Mouse (Mus musculus) heart, embryonic 16.5 days (tissue): ENCODE data around the gene Tmeff2. TPM values are rescaled to one million over a fixed set of nuclear protein-coding genes. Genes with fewer than 3 reads are reported as not detected.
"Not testable (repeated sequence)": the region's sequence is repeated elsewhere in the genome, so short reads cannot be mapped to it uniquely, and the experiment has no call there.

Source experiments
- ATAC-seq: fragments of 200-750 bp; cut with Nextera tagmentation; replicated peaks from 2 replicates; pipeline ENCODE4 v1.8.0; 2017; ENCODE audit warnings: moderate number of reproducible peaks; ENCODE audit not compliant: insufficient read depth, low FRiP score; ENCODE audit errors: extremely low read depth
- H3K27ac ChIP-seq: fragments of 300-500 bp; sonication (generic); 2 replicates; pipeline ENCODE4 v1.5.1; 2014; ENCODE audit warnings: mild to moderate bottlenecking, low read length, control low read depth, moderate library complexity
- H3K27me3 ChIP-seq: fragments of 300-500 bp; sonication (generic); 2 replicates; pipeline ENCODE4 v1.6.1; 2014; ENCODE audit warnings: low read length, mixed read lengths; ENCODE audit not compliant: control insufficient read depth, insufficient read depth
- H3K36me3 ChIP-seq: fragments of 300-500 bp; sonication (generic); 2 replicates; pipeline ENCODE4 v1.6.1; 2014; ENCODE audit not compliant: control insufficient read depth, insufficient read depth
- H3K4me1 ChIP-seq: fragments of 300-500 bp; sonication (generic); 2 replicates; pipeline ENCODE4 v1.6.1; 2014; ENCODE audit warnings: low read length, mixed read lengths; ENCODE audit not compliant: control insufficient read depth, insufficient read depth
- H3K4me2 ChIP-seq: fragments of 300-500 bp; sonication (generic); 2 replicates; pipeline ENCODE4 v1.6.1; 2014; ENCODE audit warnings: low read depth, mild to moderate bottlenecking, control low read depth, low read length
- H3K4me3 ChIP-seq: fragments of 300-500 bp; sonication (generic); 2 replicates; pipeline ENCODE4 v1.5.1; 2014; ENCODE audit warnings: mild to moderate bottlenecking, control low read depth, low read length
- H3K9ac ChIP-seq: fragments of 300-500 bp; sonication (generic); 2 replicates; pipeline ENCODE4 v1.6.1; 2014; ENCODE audit warnings: low read length, control low read depth
- H3K9me3 ChIP-seq: fragments of 300-500 bp; sonication (generic); replicated peaks from 2 replicates; pipeline ENCODE4 v1.6.1; 2016; ENCODE audit warnings: low read length; ENCODE audit not compliant: control insufficient read depth
- WGBS: fragments of 180-500 bp; shearing (Covaris S2); extraction: QIAGEN DNeasy Blood & Tissue Kit; methylation state at CpG from one replicate; pipeline ENCODE4 v1.1.7; 2014; 5-methylcytosine and 5-hydroxymethylcytosine counted together
- polyA plus RNA-seq: library from polyadenylated mRNA; unstranded; fragments of >200 nt; fragmentation: Nextera tagmentation; extraction: Ambion mirVana; gene quantifications from 2 replicates; pipeline ENCODE4 v1.2.1, GENCODE M21; 2015

The Tmeff2 gene
- polyA plus RNA-seq = 2.2 and 2.4 TPM in 2 replicates

DNA sequence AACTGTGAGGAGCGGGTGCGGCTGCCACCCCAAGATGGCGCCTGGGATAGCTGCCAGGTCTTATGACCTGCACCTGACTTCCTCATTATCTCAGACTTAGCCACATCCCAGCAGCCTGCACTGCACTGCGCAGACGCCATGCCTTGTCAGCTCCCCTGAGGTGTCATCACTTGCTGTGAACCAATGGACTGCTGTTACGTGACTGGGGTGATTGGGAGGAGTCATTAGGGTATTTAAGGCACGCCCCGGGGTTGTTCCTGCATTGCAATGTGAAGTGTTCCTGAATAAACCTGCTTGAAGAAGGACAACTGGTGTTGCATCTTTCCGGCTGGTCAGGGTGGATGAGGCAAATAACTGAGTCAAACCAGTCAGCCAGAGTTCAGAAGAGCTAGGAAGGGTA, at the start of gene Tmeff2:
TSS of gene Tmeff2 (plus strand) at position 262 of the 400 bp plus-strand sequence.
- H3K27ac ChIP-seq, H3K9me3 ChIP-seq, H3K4me1 ChIP-seq, H3K4me2 ChIP-seq, H3K9ac ChIP-seq, H3K36me3 ChIP-seq, H3K4me3 ChIP-seq, ATAC-seq, H3K27me3 ChIP-seq: not testable (repeated sequence)
- WGBS = 80% methylated on average over 9 of the region's 9 CpGs

DNA sequence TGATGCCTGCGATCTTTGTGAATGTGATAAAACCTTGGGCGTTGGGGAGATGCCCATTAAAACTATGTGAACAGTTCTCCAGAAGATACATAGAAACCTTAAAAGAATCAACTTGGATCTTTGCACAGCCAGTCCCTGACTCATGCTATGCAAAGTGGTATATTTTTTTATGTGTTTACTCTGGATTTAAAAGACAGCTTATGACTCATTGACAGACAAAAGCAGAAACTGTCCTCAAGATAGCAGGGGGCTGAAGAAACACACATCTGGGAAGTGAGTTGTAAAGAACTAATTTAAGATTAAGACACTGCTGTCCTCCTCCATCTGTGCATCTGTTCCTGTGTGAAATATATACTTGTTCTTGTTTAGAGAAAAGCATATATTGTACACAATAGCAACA, 38.9 kb upstream of the Tmeff2 start:
- Histone ChIP-seq H3K9me3 (no peaks in the 10 kb centered on the region), H3K9ac (no peak overlapping the region), H3K4me2 (no peak overlapping the region)

DNA sequence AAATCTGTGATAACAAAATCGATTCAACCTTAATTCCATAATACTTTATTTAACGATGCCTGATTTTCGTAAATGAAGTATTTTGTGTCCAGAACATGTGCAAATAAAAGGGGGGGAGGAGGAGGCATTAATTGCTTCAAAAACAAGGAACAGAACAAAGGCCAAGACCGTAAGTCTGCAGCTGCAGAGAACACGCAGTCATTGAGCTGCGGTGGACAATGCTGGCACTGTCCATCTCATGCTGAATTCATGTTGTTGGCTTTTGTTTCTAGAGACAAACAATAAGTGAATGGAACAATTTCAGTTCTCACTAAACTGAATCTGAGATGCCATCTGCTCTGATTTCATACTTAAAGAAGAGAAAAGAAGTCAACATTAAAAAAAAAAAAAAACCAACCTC, 2.8 kb upstream of the Tmeff2 start:
- WGBS = 84% methylated on average over 6 of the region's 6 CpGs
- Histone ChIP-seq H3K27ac (no peak overlapping the region), H3K4me3 (no peak overlapping the region), H3K27me3 (no peaks in the 10 kb centered on the region), H3K36me3 (no peaks in the 10 kb centered on the region), H3K4me2 (no peak overlapping the region), H3K9me3 (no peaks in the 10 kb centered on the region), H3K9ac (no peak overlapping the region), H3K4me1 (no peaks in the 10 kb centered on the region)
- no peak for ATAC-seq

More for the DNA sequence above, 38.9 kb upstream of the Tmeff2 start:
- WGBS = 81% methylated on average over 2 of the region's 2 CpGs
- H3K4me1 ChIP-seq = no peaks in the 10 kb centered on the region
- H3K27me3 ChIP-seq = no peaks in the 10 kb centered on the region
- H3K27ac ChIP-seq = no peak overlapping the region
- H3K36me3 ChIP-seq = no peaks in the 10 kb centered on the region
- no peak overlapping the region for H3K4me3 ChIP-seq
- no peak for ATAC-seq

DNA sequence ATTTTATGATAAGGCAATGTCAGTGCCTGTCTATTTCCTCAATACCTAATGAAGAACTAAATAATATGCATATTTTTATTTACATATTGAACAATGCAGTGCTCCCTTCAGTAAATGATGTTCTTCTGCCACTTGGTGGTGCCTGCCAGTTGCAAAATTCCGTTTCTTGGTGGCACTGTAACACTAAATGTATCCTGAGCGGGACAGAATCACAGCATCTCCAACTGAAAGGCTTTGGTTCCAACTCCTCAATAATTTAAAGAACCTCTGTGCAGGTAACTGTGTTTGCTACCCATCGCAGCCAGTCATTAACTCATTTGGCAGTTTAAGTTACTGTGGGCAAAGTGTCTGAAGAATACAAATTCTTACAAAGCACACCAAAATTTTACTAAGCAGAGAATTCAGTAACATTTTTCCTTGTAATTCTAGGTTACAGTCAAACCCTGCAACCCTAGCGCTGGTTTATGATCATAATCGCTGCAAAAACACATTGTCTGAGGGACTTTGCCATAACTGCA, 24.4 kb downstream of the Tmeff2 start:
- no peaks in the 10 kb centered on the region for H3K36me3 ChIP-seq
- peaks cover 8% of the 10 kb centered on the region for H3K4me1 ChIP-seq
- H3K27me3 ChIP-seq = peaks cover 32% of the 10 kb centered on the region
- H3K9me3 ChIP-seq = no peaks in the 10 kb centered on the region
- no peak overlapping the region for H3K27ac ChIP-seq
- H3K9ac ChIP-seq = no peak overlapping the region
- no peak overlapping the region for H3K4me3 ChIP-seq
- 43% methylated on average over 5 of the region's 5 CpGs for WGBS
- no peak overlapping the region for H3K4me2 ChIP-seq
- no peak for ATAC-seq

DNA sequence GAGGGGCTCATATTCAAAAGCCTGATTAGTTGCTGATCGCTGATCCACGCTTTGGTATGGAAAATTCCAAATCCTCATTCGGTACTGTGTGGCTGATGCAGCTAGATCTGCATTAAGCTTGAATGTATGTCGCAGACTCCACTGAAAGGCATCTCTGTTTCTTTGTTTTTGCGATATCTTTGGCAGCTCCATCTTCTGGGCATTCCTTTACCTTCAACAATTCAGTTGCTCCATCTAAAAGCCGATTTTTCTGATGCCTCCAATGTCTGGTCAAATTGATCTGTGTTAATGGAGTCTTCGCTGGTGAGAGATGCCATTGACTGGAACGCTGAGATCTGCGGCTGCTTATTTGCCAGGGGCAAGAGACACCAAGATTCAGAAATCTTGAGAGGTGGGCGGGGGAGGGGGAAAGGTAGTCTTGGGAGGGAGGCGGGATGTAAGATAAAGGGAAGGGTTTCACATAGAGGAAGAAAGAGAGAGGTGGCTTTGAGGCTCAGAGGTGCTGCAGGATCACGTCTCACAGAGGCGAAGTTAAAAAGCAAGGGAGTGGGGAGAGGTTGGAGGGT, 25.0 kb downstream of the Tmeff2 start:
- H3K27me3 ChIP-seq = peaks cover 32% of the 10 kb centered on the region
- H3K4me2 ChIP-seq = peak overlapping the region; percentile 97
- no peak overlapping the region for H3K9ac ChIP-seq
- 16% methylated on average over 13 of the region's 13 CpGs for WGBS
- no peak overlapping the region for H3K27ac ChIP-seq
- H3K4me1 ChIP-seq = peaks cover 8% of the 10 kb centered on the region
- peak overlapping the region; percentile 19 for H3K4me3 ChIP-seq
- H3K36me3 ChIP-seq = no peaks in the 10 kb centered on the region
- H3K9me3 ChIP-seq = no peaks in the 10 kb centered on the region
- no peak for ATAC-seq

DNA sequence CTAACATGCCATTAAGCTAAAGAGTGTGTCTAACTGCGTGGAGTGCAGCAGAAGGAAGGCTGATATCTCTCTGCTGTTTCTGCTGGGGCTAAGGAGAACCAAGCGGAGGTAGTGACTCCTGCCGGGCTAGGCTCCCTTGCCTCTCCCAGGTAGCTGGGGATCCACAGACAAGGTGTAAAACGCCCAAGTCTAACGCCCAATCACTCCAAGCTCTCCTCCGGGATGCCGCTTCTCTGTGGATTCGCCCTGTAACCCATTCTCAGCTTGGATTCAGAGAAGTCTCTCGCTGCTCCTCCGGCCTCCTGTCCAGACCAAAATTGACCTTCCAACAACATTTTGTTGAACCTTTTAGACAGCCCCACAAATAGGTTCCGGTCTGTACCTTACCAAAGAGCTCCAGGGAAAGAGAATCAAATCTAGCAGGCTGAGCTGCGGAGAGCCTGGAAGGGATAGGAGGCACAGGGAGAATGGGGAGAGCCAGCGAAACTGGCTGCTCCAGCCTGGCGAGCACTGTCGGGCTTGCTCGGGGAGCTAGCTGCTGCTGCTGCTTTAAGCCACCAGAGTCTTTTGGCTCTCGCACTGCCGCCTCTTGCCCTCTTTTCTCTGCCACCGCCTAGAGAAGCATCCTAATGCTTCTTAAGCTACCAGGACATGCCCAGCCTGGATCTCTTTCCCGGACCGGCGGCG, 26.1 kb downstream of the Tmeff2 start:
- H3K4me3 ChIP-seq = peak overlapping the region; percentile 72
- WGBS = 2% methylated on average over 23 of the region's 23 CpGs
- ATAC-seq = peak; percentile 35; the same call in 1 of the 2 replicates
- peaks cover 8% of the 10 kb centered on the region for H3K4me1 ChIP-seq
- peaks cover 32% of the 10 kb centered on the region for H3K27me3 ChIP-seq
- peak overlapping the region; percentile 43 for H3K9ac ChIP-seq
- H3K36me3 ChIP-seq = no peaks in the 10 kb centered on the region
- H3K9me3 ChIP-seq = no peaks in the 10 kb centered on the region
- no peak overlapping the region for H3K27ac ChIP-seq
- peak overlapping the region; percentile 97 for H3K4me2 ChIP-seq

DNA sequence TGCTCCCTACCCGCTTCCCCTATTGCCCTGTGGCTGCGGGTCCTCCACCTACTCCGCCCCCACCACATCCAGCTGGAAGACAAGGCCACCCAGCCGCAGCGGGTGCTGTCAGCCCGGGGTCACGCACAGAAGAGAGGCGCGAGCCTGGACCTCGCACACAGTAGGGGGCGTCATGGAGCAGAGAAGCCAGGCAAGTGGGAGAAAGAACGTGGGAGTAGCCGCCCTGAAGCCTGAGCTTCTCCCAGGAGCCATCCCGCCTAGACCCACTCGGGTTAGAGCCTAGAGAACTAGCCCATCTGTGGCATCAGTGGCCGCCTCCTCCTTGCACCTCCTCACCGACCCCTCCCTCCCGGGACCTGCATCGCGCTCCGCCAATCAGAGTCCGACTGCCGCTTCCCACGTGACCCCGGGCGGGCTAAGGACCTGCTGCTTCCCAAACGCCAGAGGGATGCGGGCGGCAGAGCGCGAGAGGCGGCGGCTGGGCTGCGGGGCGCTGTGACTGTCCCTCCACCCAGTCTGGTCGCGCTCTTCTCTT, 26.7 kb downstream of the Tmeff2 start:
- ATAC-seq = peak; percentile 91
- H3K27me3 ChIP-seq = peaks cover 32% of the 10 kb centered on the region
- 1% methylated on average over 36 of the region's 37 CpGs for WGBS

DNA sequence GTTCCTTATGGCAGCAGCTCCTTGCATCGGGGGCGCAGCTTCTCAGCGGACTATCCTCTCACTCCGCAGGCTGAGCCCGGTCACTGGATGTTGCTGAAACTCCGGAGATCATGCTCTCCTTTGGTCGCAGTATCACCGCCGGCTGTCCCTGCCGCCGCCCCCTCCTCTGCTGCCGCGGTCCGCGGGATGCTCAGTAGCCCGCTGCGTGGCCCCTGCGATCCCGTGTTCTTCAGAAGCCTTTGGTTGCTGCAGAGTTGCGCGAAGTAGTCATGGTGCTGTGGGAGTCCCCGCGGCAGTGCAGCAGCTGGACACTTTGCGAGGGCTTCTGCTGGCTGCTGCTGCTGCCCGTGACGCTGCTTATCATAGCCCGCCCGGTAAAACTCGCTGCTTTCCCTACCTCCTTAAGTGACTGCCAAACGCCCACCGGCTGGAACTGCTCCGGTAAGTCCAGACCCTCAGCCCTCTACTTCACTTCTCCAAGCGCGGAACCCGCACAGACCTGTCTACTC, 27.3 kb downstream of the Tmeff2 start:
- H3K27me3 ChIP-seq = peaks cover 28% of the 10 kb centered on the region
- under 1% methylated on average over 35 of the region's 35 CpGs for WGBS

More for the DNA sequence above, 26.7 kb downstream of the Tmeff2 start:
- Histone ChIP-seq H3K36me3 (no peaks in the 10 kb centered on the region), H3K9ac (peak overlapping the region; percentile 43), H3K9me3 (no peaks in the 10 kb centered on the region), H3K4me1 (peaks cover 8% of the 10 kb centered on the region), H3K4me2 (peak overlapping the region; percentile 97), H3K4me3 (peak overlapping the region; percentile 72), H3K27ac (no peak overlapping the region)

DNA sequence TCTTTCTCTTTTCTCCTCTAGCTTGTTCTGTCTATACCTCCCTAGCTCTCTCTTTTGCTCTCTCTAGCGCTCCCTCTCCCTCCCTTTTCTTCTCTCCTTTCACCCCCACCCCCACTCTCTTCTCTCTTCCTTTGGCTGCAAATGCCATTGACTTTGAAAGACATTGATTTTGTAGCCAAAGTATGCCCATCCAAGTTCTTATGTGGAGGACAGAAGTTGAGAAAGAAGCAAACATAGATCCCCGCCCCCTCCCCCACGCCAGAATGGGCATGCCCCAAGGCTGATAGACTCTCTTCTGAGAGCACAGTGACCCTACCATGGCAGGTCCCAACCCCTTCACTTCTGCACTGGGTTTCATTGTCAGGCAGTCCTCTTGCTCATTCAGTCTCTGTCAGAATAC, 28.3 kb downstream of the Tmeff2 start:
- Histone ChIP-seq H3K4me2 (no peak overlapping the region), H3K9ac (no peak overlapping the region)
- WGBS = 37% methylated on average over 3 of the region's 3 CpGs

More for the DNA sequence above, 27.3 kb downstream of the Tmeff2 start:
- Histone ChIP-seq H3K9me3 (no peaks in the 10 kb centered on the region), H3K4me3 (peak overlapping the region; percentile 72), H3K36me3 (no peaks in the 10 kb centered on the region), H3K4me1 (peaks cover 8% of the 10 kb centered on the region), H3K27ac (no peak overlapping the region), H3K9ac (peak overlapping the region; percentile 43), H3K4me2 (peak overlapping the region; percentile 97)
- ATAC-seq = peak; percentile 30; the same call in 1 of the 2 replicates

More for the DNA sequence above, 28.3 kb downstream of the Tmeff2 start:
- H3K27ac ChIP-seq = no peak overlapping the region
- no peak overlapping the region for H3K4me3 ChIP-seq
- ATAC-seq = no peak
- H3K36me3 ChIP-seq = no peaks in the 10 kb centered on the region
- H3K27me3 ChIP-seq = peaks cover 28% of the 10 kb centered on the region
- H3K9me3 ChIP-seq = no peaks in the 10 kb centered on the region
- H3K4me1 ChIP-seq = peaks cover 8% of the 10 kb centered on the region
